Mouse (Mus musculus): ENCODE data around the gene Hnrnpm. TPM values are rescaled to one million over a fixed set of nuclear protein-coding genes. Genes with fewer than 3 reads are reported as not detected.
A peak's percentile ranks its signal among the peaks of the same experiment; 100 is the strongest.

Hnrnpm gene
- total RNA-seq, 2 experiments from 2014 or later, result 79.1 to 95.6 TPM

- intact Hi-C loops (cut with DNase I), result no loop called here
- no peak for TF ChIP-seq CTCF (IDR thresholded peaks at IDR 0.05)
Measured at GRCm38 (mm10) chr17:33649781-33650475, 36.7 kb downstream of the Hnrnpm start.

GRCm38 (mm10) chr17:33645073-33645472 lies 41.6 kb downstream of the Hnrnpm start:
- TF ChIP-seq CTCF (IDR thresholded peaks at IDR 0.05), result no peak
- Histone ChIP-seq H3K27ac (no peak overlapping the region), H3K4me3 (no peak overlapping the region)
- intact Hi-C loops (cut with DNase I), result no loop called here
- DNase-seq, result peak; percentile 21

More at GRCm38 (mm10) chr17:33649781-33650475, 36.7 kb downstream of the Hnrnpm start:
- no peak for DNase-seq
- H3K27ac ChIP-seq, result no peak overlapping the region
- H3K4me3 ChIP-seq, result no peak overlapping the region

- no peak for DNase-seq
- intact Hi-C loops (cut with DNase I), result no loop called here
- Histone ChIP-seq H3K27ac (no peak overlapping the region), H3K4me3 (no peak overlapping the region)
- no peak for TF ChIP-seq CTCF (IDR thresholded peaks at IDR 0.05)
Measured at GRCm38 (mm10) chr17:33644068-33644467, 42.6 kb downstream of the Hnrnpm start.

GRCm38 (mm10) chr17:33639743-33640142 lies 46.9 kb downstream of the Hnrnpm start:
- no peak for DNase-seq
- Histone ChIP-seq H3K27ac (no peak overlapping the region), H3K4me3 (no peak overlapping the region)
- intact Hi-C loops (cut with DNase I), result no loop called here
- no peak for TF ChIP-seq CTCF (IDR thresholded peaks at IDR 0.05)

GRCm38 (mm10) chr17:33637516-33638276 lies 49.0 kb downstream of the Hnrnpm start, which contains the start of gene Pram1:
Gene Pram1 (plus strand): TSS chr17:33638056.
- intact Hi-C loops (cut with DNase I), result no loop called here
- H3K27ac ChIP-seq, result no peak within 1 kb of the TSS
- H3K4me3 ChIP-seq, result no peak within 1 kb of the TSS
- TF ChIP-seq CTCF (IDR thresholded peaks at IDR 0.05), result no peak
- DNase-seq, result no peak

- DNase-seq, result no peak
- Histone ChIP-seq H3K4me3 (no peak overlapping the region), H3K27ac (no peak overlapping the region)
- intact Hi-C loops (cut with DNase I), result no loop called here
- no peak for TF ChIP-seq CTCF (IDR thresholded peaks at IDR 0.05)
Measured at GRCm38 (mm10) chr17:33637038-33637437, 49.6 kb downstream of the Hnrnpm start.

GRCm38 (mm10) chr17:33631796-33632195 lies 54.9 kb downstream of the Hnrnpm start:
- no peak for TF ChIP-seq CTCF (IDR thresholded peaks at IDR 0.05)
- no peak overlapping the region for H3K4me3 ChIP-seq
- no peak for DNase-seq
- intact Hi-C loops (cut with DNase I), result no loop called here
- no peak overlapping the region for H3K27ac ChIP-seq

GRCm38 (mm10) chr17:33631236-33631635 lies 55.4 kb downstream of the Hnrnpm start:
- TF ChIP-seq CTCF (IDR thresholded peaks at IDR 0.05), result no peak
- no peak for DNase-seq
- H3K27ac ChIP-seq, result no peak overlapping the region
- no peak overlapping the region for H3K4me3 ChIP-seq
- intact Hi-C loops (cut with DNase I), result no loop called here

GRCm38 (mm10) chr17:33630171-33630895 lies 56.3 kb downstream of the Hnrnpm start:
- intact Hi-C loops (cut with DNase I), result no loop called here
- TF ChIP-seq CTCF (IDR thresholded peaks at IDR 0.05), result no peak
- H3K4me3 ChIP-seq, result peak overlapping the region; percentile 78
- DNase-seq, result no peak
- peak overlapping the region; percentile 99; the same call in 1 of the 2 replicates for H3K27ac ChIP-seq

GRCm38 (mm10) chr17:33629487-33630125 lies 57.1 kb downstream of the Hnrnpm start:
- intact Hi-C loops (cut with DNase I), result no loop called here
- no peak for DNase-seq
- H3K4me3 ChIP-seq, result peak overlapping the region; percentile 78
- peak overlapping the region; percentile 99 for H3K27ac ChIP-seq
- no peak for TF ChIP-seq CTCF (IDR thresholded peaks at IDR 0.05)

GRCm38 (mm10) chr17:33628621-33629486 lies 57.8 kb downstream of the Hnrnpm start, which contains the start of gene Zfp414:
Gene Zfp414 (plus strand): TSS chr17:33629090.
- DNase-seq, result peak; percentile 94
- Histone ChIP-seq H3K4me3 (peak within 1 kb of the TSS; percentile 78), H3K27ac (peak within 1 kb of the TSS; percentile 99)
- no peak for TF ChIP-seq CTCF (IDR thresholded peaks at IDR 0.05)
- intact Hi-C loops (cut with DNase I), result no loop called here

Measured in gastrocnemius, adult 2 months (tissue).